Mouse (Mus musculus) urinary bladder, adult 2 months (tissue): Measurements from ENCODE around the gene Vmn1r65. TPM values are rescaled to one million over a fixed set of nuclear protein-coding genes. Genes with fewer than 3 reads are reported as not detected.
"Not testable (repeated sequence)": the region's sequence is repeated elsewhere in the genome, so short reads cannot be mapped to it uniquely, and the experiment has no call there.

Source experiments
- DNase-seq: peaks from one replicate; pipeline ENCODE4 v3.0.0; 2022; ENCODE audit warnings: low spot score
- polyA plus RNA-seq: library from polyadenylated mRNA; depleted of rRNA; stranded (reverse); fragments of >200 nt; gene quantifications from 2 replicates; pipeline ENCODE4 v1.2.3, GENCODE M21; 2012; rRNA removed

The Vmn1r65 gene
- not detected in 2 replicates for polyA plus RNA-seq

- no peak for DNase-seq
Observed at GRCm38 (mm10) chr7:6010910-6011309, at the start of gene Vmn1r65. Gene Vmn1r65 (minus strand): TSS chr7:6011010.

- DNase-seq, result no peak
Observed at GRCm38 (mm10) chr7:6044861-6045260, 34.1 kb upstream of the Vmn1r65 start, which contains the start of gene Nlrp4c. Gene Nlrp4c (plus strand): TSS chr7:6045161.

GRCm38 (mm10) chr7:5982426-5982825 is 28.4 kb downstream of the Vmn1r65 start:
- not testable (repeated sequence) for DNase-seq

GRCm38 (mm10) chr7:5972546-5972945 is 38.3 kb downstream of the Vmn1r65 start:
- not testable (repeated sequence) for DNase-seq

Other genes with a start within 250 kb of the Vmn1r65 start
- gene Vmn1r63, start 205.6 kb downstream of the Vmn1r65 start, polyA plus RNA-seq, result not detected in 2 replicates
- not detected in 2 replicates for gene Vmn1r64, start 126.5 kb downstream of the Vmn1r65 start, polyA plus RNA-seq
- gene Nlrp4c, start 34.2 kb upstream of the Vmn1r65 start, polyA plus RNA-seq, result not detected in 2 replicates
- 33.4 and 38.5 TPM in 2 replicates for gene Zfp787, start 145.0 kb upstream of the Vmn1r65 start, polyA plus RNA-seq
- gene Zfp444, start 161.2 kb upstream of the Vmn1r65 start, polyA plus RNA-seq, result 21.3 and 23.1 TPM in 2 replicates
- not detected in 2 replicates for gene Galp, start 186.1 kb upstream of the Vmn1r65 start, polyA plus RNA-seq
- gene Zscan5b, start 211.3 kb upstream of the Vmn1r65 start, polyA plus RNA-seq, result not detected in 2 replicates
- not detected in 2 replicates for gene Epp13, start 241.7 kb upstream of the Vmn1r65 start, polyA plus RNA-seq